Mouse (Mus musculus) MEL (cell line): Measurements from ENCODE around the gene Runx1. TPM values are rescaled to one million over a fixed set of nuclear protein-coding genes. Genes with fewer than 3 reads are reported as not detected.

Experiments
- DNase-seq: peaks from one replicate; pipeline ENCODE4 v3.0.0; 2011; ENCODE audit warnings: low read depth, low spot score
- H3K27ac ChIP-seq: 2 replicates; pipeline ENCODE4 v1.5.1; 2012; ENCODE audit warnings: low read depth, mild to moderate bottlenecking, control low read depth, low read length, moderate library complexity; ENCODE audit not compliant: control insufficient read depth
- H3K27me3 ChIP-seq, 2 experiments: fragments of 150-350 bp in 1 of 2; sonication (generic) in 1 of 2; 2 replicates each; pipeline ENCODE4 v1.6.1; 2012; ENCODE audit warnings: low read length in 2 of 2, mild to moderate bottlenecking in 2 of 2, improper control_type of control experiment in 1 of 2, moderate library complexity in 1 of 2; ENCODE audit not compliant: insufficient read depth in 2 of 2, control insufficient read depth in 1 of 2
- H3K36me3 ChIP-seq, 2 experiments: 2 replicates each; pipeline ENCODE4 v1.6.1; 2012 to 2014; ENCODE audit warnings: low read length in 2 of 2, improper control_type of control experiment in 1 of 2, inconsistent platforms in 1 of 2, mild to moderate bottlenecking in 1 of 2; ENCODE audit not compliant: insufficient read depth in 2 of 2, control insufficient read depth in 1 of 2
- H3K4me1 ChIP-seq, 2 experiments: fragments of 150-350 bp in 1 of 2; sonication (generic) in 1 of 2; 2 replicates each; pipeline ENCODE4 v1.6.1; 2012; ENCODE audit warnings: low read length in 2 of 2, improper control_type of control experiment in 1 of 2, mild to moderate bottlenecking in 1 of 2; ENCODE audit not compliant: insufficient read depth in 2 of 2, control insufficient read depth in 1 of 2
- H3K4me3 ChIP-seq, 2 experiments: fragments of 150-350 bp in 1 of 2; sonication (generic) in 1 of 2; 2 replicates each; pipeline ENCODE4 v1.5.1; 2012; ENCODE audit warnings: low read depth in 2 of 2, low read length in 2 of 2, mild to moderate bottlenecking in 2 of 2, moderate library complexity in 2 of 2, control low read depth in 1 of 2, improper control_type of control experiment in 1 of 2; ENCODE audit not compliant: control insufficient read depth in 1 of 2, insufficient read depth in 1 of 2
- H3K79me2 ChIP-seq: 2 replicates; pipeline ENCODE4 v1.6.1; 2012; ENCODE audit warnings: mild to moderate bottlenecking, low read length, moderate library complexity; ENCODE audit not compliant: control insufficient read depth, poor library complexity, insufficient read depth
- H3K9ac ChIP-seq: 2 replicates; pipeline ENCODE4 v1.6.1; 2012; ENCODE audit warnings: low read depth, mild to moderate bottlenecking, control low read depth, low read length, moderate library complexity; ENCODE audit not compliant: control insufficient read depth, poor library complexity, severe bottlenecking
- H3K9me3 ChIP-seq: fragments of 150-350 bp; sonication (generic); replicated peaks from 2 replicates; pipeline ENCODE4 v1.6.1; 2012; ENCODE audit warnings: mild to moderate bottlenecking, low read length, improper control_type of control experiment, moderate library complexity; ENCODE audit not compliant: insufficient read depth
- BHLHE40 ChIP-seq: IDR thresholded peaks from 2 replicates; pipeline ENCODE4 v1.6.1; 2012; ENCODE audit warnings: low read depth, mild to moderate bottlenecking, inconsistent platforms, low read length, improper control_type of control experiment, borderline replicate concordance
- CHD1 ChIP-seq: IDR thresholded peaks from 2 replicates; pipeline ENCODE4 v1.6.1; 2012; ENCODE audit warnings: low read depth, mild to moderate bottlenecking, inconsistent platforms, low read length, improper control_type of control experiment
- CHD2 ChIP-seq: IDR thresholded peaks from 2 replicates; pipeline ENCODE4 v1.6.1; 2011; ENCODE audit warnings: low read length, improper control_type of control experiment
- CTCF ChIP-seq, 3 experiments: IDR thresholded peaks in 2 of 3; conservative IDR thresholded peaks in 1 of 3; 2 replicates each; pipeline ENCODE4 v1.5.1; 2011 to 2012; ENCODE audit warnings: low read length in 3 of 3, low read depth in 2 of 3, mild to moderate bottlenecking in 2 of 3, improper control_type of control experiment in 1 of 3, inconsistent platforms in 1 of 3, mixed read lengths in 1 of 3, moderate library complexity in 1 of 3; ENCODE audit not compliant: control insufficient read depth in 1 of 3, insufficient read depth in 1 of 3, poor library complexity in 1 of 3, severe bottlenecking in 1 of 3
- ELF1 ChIP-seq: IDR thresholded peaks from 2 replicates; pipeline ENCODE4 v1.6.1; 2014; ENCODE audit warnings: low read depth, mild to moderate bottlenecking, inconsistent platforms, low read length, improper control_type of control experiment, moderate library complexity
- EP300 ChIP-seq, 2 experiments: IDR thresholded peaks; 2 replicates each; pipeline ENCODE4 v1.6.1; 2011; ENCODE audit warnings: improper control_type of control experiment in 2 of 2, low read length in 2 of 2, low read depth in 1 of 2, mild to moderate bottlenecking in 1 of 2
- GABPA ChIP-seq: IDR thresholded peaks from 2 replicates; pipeline ENCODE4 v1.6.1; 2012; ENCODE audit warnings: low read depth, mild to moderate bottlenecking, inconsistent platforms, low read length, improper control_type of control experiment, moderate library complexity
- HCFC1 ChIP-seq: IDR thresholded peaks from 2 replicates; pipeline ENCODE4 v1.6.1; 2012; ENCODE audit warnings: low read depth, mild to moderate bottlenecking, inconsistent platforms, low read length, improper control_type of control experiment, moderate library complexity
- JUND ChIP-seq: IDR thresholded peaks from 2 replicates; pipeline ENCODE4 v1.6.1; 2011; ENCODE audit warnings: low read depth, mild to moderate bottlenecking, improper control_type of control experiment, low read length
- KAT2A ChIP-seq: conservative IDR thresholded peaks from 2 replicates; pipeline ENCODE4 v1.6.1; 2012; ENCODE audit warnings: low read depth, low read length, improper control_type of control experiment, inconsistent platforms
- MAFK ChIP-seq: IDR thresholded peaks from 2 replicates; pipeline ENCODE4 v1.6.1; 2011; ENCODE audit warnings: low read depth, mild to moderate bottlenecking, low read length, improper control_type of control experiment, borderline replicate concordance
- MAX ChIP-seq: IDR thresholded peaks from 2 replicates; pipeline ENCODE4 v1.6.1; 2011; ENCODE audit warnings: low read length, improper control_type of control experiment
- MXI1 ChIP-seq: IDR thresholded peaks from 2 replicates; pipeline ENCODE4 v1.6.1; 2011; ENCODE audit warnings: mild to moderate bottlenecking, low read depth, low read length, improper control_type of control experiment
- POLR2AphosphoS5 ChIP-seq: IDR thresholded peaks from 2 replicates; pipeline ENCODE4 v1.6.1; 2012; ENCODE audit warnings: low read depth, borderline replicate concordance, mild to moderate bottlenecking, inconsistent platforms, low read length, moderate library complexity, mixed read lengths
- RAD21 ChIP-seq: IDR thresholded peaks from 2 replicates; pipeline ENCODE4 v1.6.1; 2011; ENCODE audit warnings: mild to moderate bottlenecking, low read depth, low read length, improper control_type of control experiment
- SIN3A ChIP-seq: IDR thresholded peaks from 2 replicates; pipeline ENCODE4 v1.6.1; 2012; ENCODE audit warnings: low read length, improper control_type of control experiment, inconsistent platforms
- SMC3 ChIP-seq: IDR thresholded peaks from 2 replicates; pipeline ENCODE4 v1.6.1; 2011; ENCODE audit warnings: low read depth, low read length, improper control_type of control experiment
- TAL1 ChIP-seq: IDR thresholded peaks from 2 replicates; pipeline ENCODE4 v1.6.1; 2012; ENCODE audit warnings: mild to moderate bottlenecking, inconsistent platforms, low read length, moderate library complexity, mixed read lengths
- TCF12 ChIP-seq: IDR thresholded peaks from 2 replicates; pipeline ENCODE4 v1.6.1; 2014; ENCODE audit warnings: low read depth, mild to moderate bottlenecking, inconsistent platforms, low read length, improper control_type of control experiment, moderate library complexity
- UBTF ChIP-seq: IDR thresholded peaks from 2 replicates; pipeline ENCODE4 v1.6.1; 2012; ENCODE audit warnings: low read depth, mild to moderate bottlenecking, inconsistent platforms, low read length, improper control_type of control experiment, moderate library complexity, borderline replicate concordance; ENCODE audit not compliant: insufficient read depth
- USF1 ChIP-seq: IDR thresholded peaks from 2 replicates; pipeline ENCODE4 v1.6.1; 2014; ENCODE audit warnings: low read depth, mild to moderate bottlenecking, inconsistent platforms, low read length, improper control_type of control experiment, moderate library complexity
- ZC3H11A ChIP-seq: IDR thresholded peaks from 2 replicates; pipeline ENCODE4 v1.6.1; 2012; ENCODE audit warnings: low read depth, mild to moderate bottlenecking, inconsistent platforms, low read length, improper control_type of control experiment
- ZKSCAN1 ChIP-seq: IDR thresholded peaks from 2 replicates; pipeline ENCODE4 v1.6.1; 2012; ENCODE audit warnings: low read depth, mild to moderate bottlenecking, inconsistent platforms, low read length, improper control_type of control experiment, moderate library complexity
- ZMIZ1 ChIP-seq: IDR thresholded peaks from 2 replicates; pipeline ENCODE4 v1.6.1; 2012; ENCODE audit warnings: low read depth, mild to moderate bottlenecking, inconsistent platforms, low read length, improper control_type of control experiment, moderate library complexity
- polyA plus RNA-seq, 2 experiments: library from polyadenylated mRNA; stranded (reverse) in 1 of 2; unstranded in 1 of 2; fragments of >175 nt in 1 of 2; fragments of >200 nt in 1 of 2; gene quantifications; 2 replicates each; pipeline versions ENCODE4 v1.2.1 to v1.2.4; 2012; ENCODE audit warnings: low replicate concordance in 2 of 2, low read depth in 1 of 2; ENCODE audit not compliant: insufficient read length in 2 of 2, insufficient read depth in 1 of 2, missing spikeins in 1 of 2
- total RNA-seq: library from RNA; depleted of rRNA; stranded (reverse); fragments of 300-350 nt; gene quantifications from 2 replicates; pipeline ENCODE4 v1.2.3, GENCODE M21; 2012

The Runx1 gene
- total and polyA plus RNA-seq, 3 experiments, result 14.3 to 23.5 TPM; not detected in 1

DNA sequence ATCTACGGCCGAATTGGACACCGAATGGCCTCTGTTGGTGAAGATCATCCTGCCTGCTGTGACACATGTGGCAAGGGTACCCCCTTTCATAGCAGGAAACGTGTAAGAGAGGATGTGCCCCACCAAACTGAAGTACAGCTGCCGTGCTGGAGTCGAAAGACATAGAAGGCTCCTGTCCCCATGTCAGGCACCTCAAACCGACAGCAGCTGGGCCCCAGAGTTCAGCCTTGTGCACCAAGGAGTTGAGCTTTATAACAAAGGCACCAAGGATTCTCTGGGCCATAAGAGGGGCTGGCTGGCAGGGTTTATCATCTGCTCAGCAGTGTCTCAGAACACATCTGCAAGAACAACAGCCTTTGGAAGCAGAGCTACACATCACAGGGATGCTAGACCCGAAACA is 84.6 kb downstream of the Runx1 start:
- no peak for TF ChIP-seq BHLHE40
- no peak for TF ChIP-seq GABPA
- no peak for TF ChIP-seq RAD21
- no peak for TF ChIP-seq KAT2A
- no peak for TF ChIP-seq MXI1
- TF ChIP-seq ZKSCAN1, result no peak
- TF ChIP-seq MAFK, result no peak
- no peak for TF ChIP-seq USF1
- no peak for TF ChIP-seq MAX
- 0 out of 4 replicates have a peak, but pooled peaks cover 0 to 2% of the 10 kb centered on the region in 2 experiments for H3K4me1 ChIP-seq
- H3K27ac ChIP-seq, result no peak overlapping the region
- H3K36me3 ChIP-seq, result peaks cover 0 to 5% of the 10 kb centered on the region in 2 experiments; a peak in 2 of 4 replicates
- H3K9me3 ChIP-seq, result no peaks in the 10 kb centered on the region
- no peak overlapping the region for H3K9ac ChIP-seq
- H3K27me3 ChIP-seq, result no peaks in the 10 kb centered on the region
- H3K79me2 ChIP-seq, result peaks cover 11% of the 10 kb centered on the region
- DNase-seq, result no peak
- no peak overlapping the region for H3K4me3 ChIP-seq

DNA sequence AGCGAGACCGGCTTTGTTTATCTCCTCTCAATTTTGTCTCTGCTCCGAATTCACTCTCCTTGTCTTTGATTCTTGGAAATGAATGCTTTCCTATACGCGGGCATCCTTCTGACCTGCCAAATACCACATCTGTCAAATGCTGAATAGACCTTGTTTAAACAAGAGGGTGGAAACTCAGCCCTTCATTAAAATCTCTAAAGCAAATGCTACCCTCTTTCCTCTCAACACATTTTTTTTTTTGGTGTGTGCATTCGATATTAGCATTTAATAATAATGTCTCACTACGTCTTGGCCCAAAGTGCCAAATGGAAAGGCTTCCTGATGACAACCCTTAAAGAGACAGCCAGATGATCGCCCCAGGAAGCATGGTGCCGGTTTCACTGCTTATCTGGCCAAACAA is 85.4 kb downstream of the Runx1 start:
- peaks cover 0 to 4% of the 10 kb centered on the region in 2 experiments; a peak in 2 of 4 replicates for H3K36me3 ChIP-seq
- H3K27me3 ChIP-seq, result no peaks in the 10 kb centered on the region
- H3K9ac ChIP-seq, result no peak overlapping the region
- no peak overlapping the region for H3K4me3 ChIP-seq
- no peak for DNase-seq
- peaks cover 11% of the 10 kb centered on the region for H3K79me2 ChIP-seq
- TF ChIP-seq TCF12 (no peak), POLR2AphosphoS5 (no peak), ELF1 (no peak), CTCF (IDR thresholded peaks at IDR 0.05 in 2 of 3, conservative IDR thresholded peaks at IDR 0.05 in 1 of 3; ENCODE audit: control insufficient read depth in 1 of 3, insufficient read depth in 1 of 3, low read depth in 2 of 3, low read length in 3 of 3, poor library complexity in 1 of 3, severe bottlenecking in 1 of 3) (no peak), TAL1 (no peak), EP300 (IDR thresholded peaks at IDR 0.05; ENCODE audit: low read depth in 1 of 2, low read length in 2 of 2) (no peak), UBTF (no peak), HCFC1 (no peak), RAD21 (no peak), KAT2A (no peak), CHD2 (no peak), ZC3H11A (no peak), CHD1 (no peak), JUND (no peak), SIN3A (no peak), ZMIZ1 (no peak), SMC3 (no peak)
- no peaks in the 10 kb centered on the region for H3K9me3 ChIP-seq
- H3K27ac ChIP-seq, result no peak overlapping the region
- 0 out of 4 replicates have a peak, but pooled peaks cover 0 to 2% of the 10 kb centered on the region in 2 experiments for H3K4me1 ChIP-seq
